Mouse (Mus musculus): ENCODE data around the gene Pigv. TPM values are rescaled to one million over a fixed set of nuclear protein-coding genes. Genes with fewer than 3 reads are reported as not detected.
"Not testable (repeated sequence)": the region's sequence is repeated elsewhere in the genome, so short reads cannot be mapped to it uniquely, and the experiment has no call there.

The Pigv gene
- polyA plus RNA-seq, 1 experiment = 9.8 TPM

DNA sequence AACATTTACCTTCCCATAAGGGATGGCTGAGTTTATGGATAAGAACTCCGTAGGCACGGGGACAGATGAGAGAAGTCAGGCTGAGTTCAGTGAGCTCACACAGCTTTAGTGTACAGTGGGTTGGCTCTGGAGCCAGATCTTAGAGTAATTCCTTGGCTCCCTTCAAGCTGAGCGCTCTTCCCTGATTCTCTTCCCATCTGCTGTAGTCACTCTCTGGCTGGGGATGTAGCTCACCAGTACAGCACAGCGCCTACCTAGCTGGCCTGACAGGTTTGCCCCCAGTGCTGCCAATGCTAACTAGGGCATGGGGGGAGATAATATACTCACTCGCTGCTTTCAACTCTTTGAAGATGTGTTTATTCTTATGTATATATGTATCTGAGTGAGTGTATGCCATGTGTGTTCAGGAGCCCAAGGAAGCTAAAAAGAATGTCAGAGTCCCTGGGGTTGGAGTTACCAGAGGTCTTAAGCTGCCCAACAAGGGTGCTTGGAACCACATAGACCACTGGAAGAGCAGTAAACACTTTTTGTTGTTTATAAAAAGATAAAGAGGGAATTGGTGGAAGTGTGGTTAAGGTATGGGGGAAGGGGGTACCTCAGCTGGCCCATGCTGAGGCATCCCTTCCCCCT lies 14.5 kb downstream of the Pigv start:
- H3K4me3 ChIP-seq = no peak overlapping the region
- TF ChIP-seq MYOG (IDR thresholded peaks at IDR 0.05; ENCODE audit: control insufficient read depth in 1 of 3, insufficient read depth in 1 of 3, insufficient read length in 2 of 3, low read depth in 2 of 3) = no peak
- TF ChIP-seq REST (IDR thresholded peaks at IDR 0.05; ENCODE audit: insufficient read depth, insufficient read length) = no peak
- no peak for TF ChIP-seq MYOD1 (IDR thresholded peaks at IDR 0.05; ENCODE audit: control insufficient read depth in 1 of 3, insufficient read length in 2 of 3, low read depth in 2 of 3)
- TF ChIP-seq SRF (IDR thresholded peaks at IDR 0.05; ENCODE audit: control insufficient read depth, insufficient read length, low read depth) = no peak
- TF ChIP-seq USF1 (IDR thresholded peaks at IDR 0.05; ENCODE audit: low read depth) = no peak
- TF ChIP-seq TCF3 (IDR thresholded peaks at IDR 0.05; ENCODE audit: insufficient read length, low read depth) = no peak
- no peak for TF ChIP-seq POLR2AphosphoS2 (IDR thresholded peaks at IDR 0.05; ENCODE audit: insufficient read length, low read depth)
- TF ChIP-seq MAX (IDR thresholded peaks at IDR 0.05; ENCODE audit: low read depth) = no peak
- no peak for TF ChIP-seq CEBPB (IDR thresholded peaks at IDR 0.05; ENCODE audit: insufficient read depth, poor library complexity, severe bottlenecking)
- no peak for TF ChIP-seq POLR2A (IDR thresholded peaks at IDR 0.05; ENCODE audit: insufficient read length, low read depth)
- TF ChIP-seq TCF12 (IDR thresholded peaks at IDR 0.05; ENCODE audit: insufficient read depth, poor library complexity, severe bottlenecking) = no peak
- no peak for TF ChIP-seq E2F4 (IDR thresholded peaks at IDR 0.05; ENCODE audit: insufficient read depth)

GRCm38 (mm10) chr4:133656997-133657396 lies 15.4 kb downstream of the Pigv start:
- Histone ChIP-seq H3K4me2 (ENCODE audit: low read depth) (no peak overlapping the region), H3K79me2 (ENCODE audit: control insufficient read depth, insufficient read depth) (no peaks in the 10 kb centered on the region), H3K27me3 (ENCODE audit: control insufficient read depth, insufficient read depth, insufficient read length) (no peaks in the 10 kb centered on the region), H3K4me3 (no peak overlapping the region), H3K36me3 (ENCODE audit: control insufficient read depth, insufficient read depth) (no peaks in the 10 kb centered on the region), H3ac (ENCODE audit: control insufficient read depth, insufficient read length) (no peak overlapping the region)
- TF ChIP-seq E2F4 (IDR thresholded peaks at IDR 0.05; ENCODE audit: insufficient read depth) (no peak), USF1 (IDR thresholded peaks at IDR 0.05; ENCODE audit: low read depth) (no peak), SRF (IDR thresholded peaks at IDR 0.05; ENCODE audit: control insufficient read depth, insufficient read length, low read depth) (no peak), CEBPB (IDR thresholded peaks at IDR 0.05; ENCODE audit: insufficient read depth, poor library complexity, severe bottlenecking) (no peak), TCF12 (IDR thresholded peaks at IDR 0.05; ENCODE audit: insufficient read depth, poor library complexity, severe bottlenecking) (no peak), REST (IDR thresholded peaks at IDR 0.05; ENCODE audit: insufficient read depth, insufficient read length) (no peak), MYOD1 (IDR thresholded peaks at IDR 0.05; ENCODE audit: control insufficient read depth in 1 of 3, insufficient read length in 2 of 3, low read depth in 2 of 3) (no peak), MYOG (IDR thresholded peaks at IDR 0.05; ENCODE audit: control insufficient read depth in 1 of 3, insufficient read depth in 1 of 3, insufficient read length in 2 of 3, low read depth in 2 of 3) (no peak), MAX (IDR thresholded peaks at IDR 0.05; ENCODE audit: low read depth) (no peak), TCF3 (IDR thresholded peaks at IDR 0.05; ENCODE audit: insufficient read length, low read depth) (no peak), POLR2AphosphoS2 (IDR thresholded peaks at IDR 0.05; ENCODE audit: insufficient read length, low read depth) (no peak), POLR2A (IDR thresholded peaks at IDR 0.05; ENCODE audit: insufficient read length, low read depth) (no peak)

More for the DNA sequence above, 14.5 kb downstream of the Pigv start:
- H3K79me2 ChIP-seq (ENCODE audit: control insufficient read depth, insufficient read depth) = no peaks in the 10 kb centered on the region
- no peak overlapping the region for H3K4me2 ChIP-seq (ENCODE audit: low read depth)
- no peaks in the 10 kb centered on the region for H3K27me3 ChIP-seq (ENCODE audit: control insufficient read depth, insufficient read depth, insufficient read length)
- no peaks in the 10 kb centered on the region for H3K36me3 ChIP-seq (ENCODE audit: control insufficient read depth, insufficient read depth)
- H3ac ChIP-seq (ENCODE audit: control insufficient read depth, insufficient read length) = no peak overlapping the region

- H3K27me3 ChIP-seq (ENCODE audit: control insufficient read depth, insufficient read depth, insufficient read length) = no peaks in the 10 kb centered on the region
- TF ChIP-seq E2F4 (IDR thresholded peaks at IDR 0.05; ENCODE audit: insufficient read depth) (no peak), SRF (IDR thresholded peaks at IDR 0.05; ENCODE audit: control insufficient read depth, insufficient read length, low read depth) (no peak), CEBPB (IDR thresholded peaks at IDR 0.05; ENCODE audit: insufficient read depth, poor library complexity, severe bottlenecking) (no peak), POLR2AphosphoS2 (IDR thresholded peaks at IDR 0.05; ENCODE audit: insufficient read length, low read depth) (no peak), POLR2A (IDR thresholded peaks at IDR 0.05; ENCODE audit: insufficient read length, low read depth) (no peak), MYOG (IDR thresholded peaks at IDR 0.05; ENCODE audit: control insufficient read depth in 1 of 3, insufficient read depth in 1 of 3, insufficient read length in 2 of 3, low read depth in 2 of 3) (no peak), MAX (IDR thresholded peaks at IDR 0.05; ENCODE audit: low read depth) (no peak)
- no peak overlapping the region for H3K4me3 ChIP-seq
- no peaks in the 10 kb centered on the region for H3K79me2 ChIP-seq (ENCODE audit: control insufficient read depth, insufficient read depth)
- no peak overlapping the region for H3ac ChIP-seq (ENCODE audit: control insufficient read depth, insufficient read length)
- no peak overlapping the region for H3K4me2 ChIP-seq (ENCODE audit: low read depth)
- no peaks in the 10 kb centered on the region for H3K36me3 ChIP-seq (ENCODE audit: control insufficient read depth, insufficient read depth)
Measured at GRCm38 (mm10) chr4:133656294-133656693, 16.2 kb downstream of the Pigv start.

- H3K4me2 ChIP-seq (ENCODE audit: low read depth); H3K27me3 ChIP-seq (ENCODE audit: control insufficient read depth, insufficient read depth, insufficient read length); H3K36me3 ChIP-seq (ENCODE audit: control insufficient read depth, insufficient read depth); H3K4me3 ChIP-seq; H3ac ChIP-seq (ENCODE audit: control insufficient read depth, insufficient read length); H3K79me2 ChIP-seq (ENCODE audit: control insufficient read depth, insufficient read depth): not testable (repeated sequence)
Measured at GRCm38 (mm10) chr4:133654070-133654469, 18.4 kb downstream of the Pigv start.

DNA sequence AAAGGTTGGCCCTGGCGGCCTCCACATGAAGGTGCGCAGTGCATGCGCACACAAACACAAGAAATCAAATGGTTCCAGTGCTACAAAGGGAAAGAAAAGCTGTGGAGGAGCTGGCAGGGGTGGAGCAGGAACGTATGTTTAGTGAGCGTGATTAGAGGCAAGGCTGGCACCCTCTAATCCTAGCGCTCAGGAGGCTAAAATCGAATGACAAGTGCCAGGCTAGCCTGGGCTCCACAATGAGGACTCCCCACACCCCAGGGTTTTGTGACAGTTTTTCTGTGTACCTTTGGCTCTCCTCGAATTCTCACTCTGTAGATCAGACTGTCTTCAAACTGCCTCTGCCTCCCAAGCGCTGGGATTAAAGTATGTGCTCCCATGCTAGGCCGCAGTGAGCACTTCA lies 19.7 kb downstream of the Pigv start:
- Histone ChIP-seq H3K27me3 (ENCODE audit: control insufficient read depth, insufficient read depth, insufficient read length) (no peaks in the 10 kb centered on the region), H3K4me3 (no peak overlapping the region)
- TF ChIP-seq MAX (IDR thresholded peaks at IDR 0.05; ENCODE audit: low read depth) = no peak
- no peak for TF ChIP-seq TCF3 (IDR thresholded peaks at IDR 0.05; ENCODE audit: insufficient read length, low read depth)
- no peak for TF ChIP-seq REST (IDR thresholded peaks at IDR 0.05; ENCODE audit: insufficient read depth, insufficient read length)
- no peak for TF ChIP-seq POLR2A (IDR thresholded peaks at IDR 0.05; ENCODE audit: insufficient read length, low read depth)
- no peak for TF ChIP-seq MYOD1 (IDR thresholded peaks at IDR 0.05; ENCODE audit: control insufficient read depth in 1 of 3, insufficient read length in 2 of 3, low read depth in 2 of 3)
- TF ChIP-seq TCF12 (IDR thresholded peaks at IDR 0.05; ENCODE audit: insufficient read depth, poor library complexity, severe bottlenecking) = no peak
- TF ChIP-seq USF1 (IDR thresholded peaks at IDR 0.05; ENCODE audit: low read depth) = no peak
- TF ChIP-seq CEBPB (IDR thresholded peaks at IDR 0.05; ENCODE audit: insufficient read depth, poor library complexity, severe bottlenecking) = no peak
- no peak for TF ChIP-seq SRF (IDR thresholded peaks at IDR 0.05; ENCODE audit: control insufficient read depth, insufficient read length, low read depth)
- no peak for TF ChIP-seq MYOG (IDR thresholded peaks at IDR 0.05; ENCODE audit: control insufficient read depth in 1 of 3, insufficient read depth in 1 of 3, insufficient read length in 2 of 3, low read depth in 2 of 3)
- TF ChIP-seq E2F4 (IDR thresholded peaks at IDR 0.05; ENCODE audit: insufficient read depth) = no peak
- TF ChIP-seq POLR2AphosphoS2 (IDR thresholded peaks at IDR 0.05; ENCODE audit: insufficient read length, low read depth) = no peak

More for the DNA sequence above, 19.7 kb downstream of the Pigv start:
- no peak overlapping the region for H3ac ChIP-seq (ENCODE audit: control insufficient read depth, insufficient read length)
- no peaks in the 10 kb centered on the region for H3K79me2 ChIP-seq (ENCODE audit: control insufficient read depth, insufficient read depth)
- H3K36me3 ChIP-seq (ENCODE audit: control insufficient read depth, insufficient read depth) = no peaks in the 10 kb centered on the region
- no peak overlapping the region for H3K4me2 ChIP-seq (ENCODE audit: low read depth)
